Mouse (Mus musculus): ENCODE measurements around the gene Tigd3. TPM values are rescaled to one million over a fixed set of nuclear protein-coding genes. Genes with fewer than 3 reads are reported as not detected.

Tigd3 gene
- polyA plus RNA-seq, 1 experiment from 2014 or later = 16.4 TPM

DNA sequence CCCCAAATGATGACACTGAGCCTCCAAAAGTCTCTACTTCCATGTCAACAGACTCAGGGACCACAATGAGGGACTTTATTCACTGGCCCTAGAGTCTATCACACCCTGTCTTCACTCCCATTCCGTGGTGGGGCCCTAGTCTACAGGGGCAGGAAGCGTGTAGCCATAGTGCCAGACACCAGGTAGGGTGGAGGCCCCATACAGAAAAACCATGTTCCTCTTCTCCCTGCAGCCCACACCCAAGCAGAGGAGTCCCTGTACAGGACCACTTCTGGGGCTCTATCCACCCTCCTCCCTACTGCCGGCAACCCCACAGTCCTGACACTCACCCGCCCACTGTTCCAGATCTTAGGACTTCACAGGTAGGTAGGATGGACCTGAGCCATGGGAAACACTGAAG, 21.4 kb downstream of the Tigd3 start:
- no peak for ATAC-seq (replicated peaks)
- no peaks in the 10 kb centered on the region for H3K36me3 ChIP-seq (replicated peaks)
- H3K9ac ChIP-seq = no peak overlapping the region
- 94% methylated on average over 4 of the region's 4 CpGs for WGBS
- no peak overlapping the region for H3K4me2 ChIP-seq
- no peaks in the 10 kb centered on the region for H3K9me3 ChIP-seq
- H3K4me1 ChIP-seq = peaks cover 25% of the 10 kb centered on the region
- no peaks in the 10 kb centered on the region for H3K27me3 ChIP-seq (replicated peaks)
- no peak overlapping the region for H3K4me3 ChIP-seq
- H3K27ac ChIP-seq = no peak overlapping the region

GRCm38 (mm10) chr19:5871683-5872082, 22.3 kb downstream of the Tigd3 start:
- WGBS = 66% methylated on average over 6 of the region's 6 CpGs
- H3K9ac ChIP-seq = no peak overlapping the region
- no peak for ATAC-seq (replicated peaks)
- H3K4me3 ChIP-seq = no peak overlapping the region
- 0 out of 2 replicates have a peak overlapping the region, but pooled peaks have one; percentile 9 for H3K4me2 ChIP-seq
- H3K36me3 ChIP-seq (replicated peaks) = no peaks in the 10 kb centered on the region
- peaks cover 25% of the 10 kb centered on the region for H3K4me1 ChIP-seq
- no peaks in the 10 kb centered on the region for H3K27me3 ChIP-seq (replicated peaks)
- no peaks in the 10 kb centered on the region for H3K9me3 ChIP-seq
- no peak overlapping the region for H3K27ac ChIP-seq

- WGBS = 16% methylated on average over 7 of the region's 7 CpGs
- no peak overlapping the region for H3K4me3 ChIP-seq
- H3K4me1 ChIP-seq = peaks cover 25% of the 10 kb centered on the region
- H3K27ac ChIP-seq = peak overlapping the region; percentile 38; the same call in 1 of the 2 replicates
- no peaks in the 10 kb centered on the region for H3K27me3 ChIP-seq (replicated peaks)
- H3K9me3 ChIP-seq = no peaks in the 10 kb centered on the region
- H3K36me3 ChIP-seq (replicated peaks) = no peaks in the 10 kb centered on the region
- ATAC-seq (replicated peaks) = 0 out of 2 replicates have a peak, but pooled peaks have one; percentile 9
- 0 out of 2 replicates have a peak overlapping the region, but pooled peaks have one; percentile 9 for H3K4me2 ChIP-seq
- no peak overlapping the region for H3K9ac ChIP-seq
Measured at GRCm38 (mm10) chr19:5871273-5871672, 22.7 kb downstream of the Tigd3 start.

- no peak overlapping the region for H3K4me2 ChIP-seq
- H3K27ac ChIP-seq = no peak overlapping the region
- no peak overlapping the region for H3K4me3 ChIP-seq
- WGBS = 85% methylated on average over 6 of the region's 6 CpGs
- peaks cover 2% of the 10 kb centered on the region; the same call in 1 of the 2 replicates for H3K36me3 ChIP-seq (replicated peaks)
- H3K9ac ChIP-seq = no peak overlapping the region
- no peak for ATAC-seq (replicated peaks)
- H3K27me3 ChIP-seq (replicated peaks) = no peaks in the 10 kb centered on the region
- H3K9me3 ChIP-seq = no peaks in the 10 kb centered on the region
- peaks cover 6% of the 10 kb centered on the region; the same call in 1 of the 2 replicates for H3K4me1 ChIP-seq
Measured at GRCm38 (mm10) chr19:5868096-5868495, 25.9 kb downstream of the Tigd3 start.

DNA sequence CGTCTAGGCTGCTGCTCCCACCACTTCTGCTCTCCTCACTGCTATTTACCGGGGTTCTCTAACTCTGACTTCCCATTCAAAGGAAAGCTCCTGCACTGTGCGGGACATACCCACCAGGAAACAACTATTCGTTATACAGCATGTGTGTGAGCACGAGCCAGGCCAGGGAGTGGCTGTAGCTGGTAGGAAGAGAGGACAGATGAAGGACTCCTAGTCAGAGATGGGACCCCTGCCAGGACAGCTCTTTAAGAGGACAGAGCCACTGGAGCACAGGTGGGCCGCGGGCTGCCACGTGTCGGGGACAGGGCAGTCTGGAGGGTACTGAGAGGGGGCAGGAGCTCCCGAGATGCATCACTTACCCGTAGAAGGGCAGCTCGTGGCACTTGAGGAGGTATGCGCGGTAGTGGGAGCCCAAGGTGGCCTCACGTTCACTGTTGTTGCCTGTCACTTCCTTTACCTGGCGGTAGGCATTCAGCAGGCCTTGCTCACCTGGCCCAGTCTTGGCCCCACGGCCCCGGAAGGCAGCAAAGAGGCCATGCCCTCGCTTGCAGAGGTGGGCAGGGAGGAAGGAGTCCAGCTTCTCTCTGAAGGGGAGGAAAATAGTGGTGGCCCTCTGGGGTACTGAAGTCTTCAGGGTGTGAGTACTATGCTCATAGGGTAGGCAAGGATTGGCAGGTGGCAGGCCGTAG, 29.1 kb downstream of the Tigd3 start:
- H3K36me3 ChIP-seq (replicated peaks) = peaks cover 23% of the 10 kb centered on the region; the same call in 1 of the 2 replicates

GRCm38 (mm10) chr19:5863776-5864175, 30.2 kb downstream of the Tigd3 start:
- Histone ChIP-seq H3K9me3 (no peaks in the 10 kb centered on the region), H3K4me2 (no peak overlapping the region), H3K27me3 (replicated peaks) (no peaks in the 10 kb centered on the region), H3K9ac (no peak overlapping the region), H3K4me3 (no peak overlapping the region), H3K27ac (no peak overlapping the region), H3K36me3 (replicated peaks) (peaks cover 28% of the 10 kb centered on the region; the same call in 1 of the 2 replicates), H3K4me1 (no peaks in the 10 kb centered on the region)
- 93% methylated on average over 5 of the region's 5 CpGs for WGBS
- ATAC-seq (replicated peaks) = no peak

More for the DNA sequence above, 29.1 kb downstream of the Tigd3 start:
- no peaks in the 10 kb centered on the region for H3K9me3 ChIP-seq
- no peak overlapping the region for H3K27ac ChIP-seq
- no peak for ATAC-seq (replicated peaks)
- no peaks in the 10 kb centered on the region for H3K27me3 ChIP-seq (replicated peaks)
- 93% methylated on average over 20 of the region's 20 CpGs for WGBS
- H3K4me1 ChIP-seq = no peaks in the 10 kb centered on the region
- no peak overlapping the region for H3K4me2 ChIP-seq
- no peak overlapping the region for H3K4me3 ChIP-seq
- no peak overlapping the region for H3K9ac ChIP-seq

GRCm38 (mm10) chr19:5862335-5863085, 31.4 kb downstream of the Tigd3 start:
- no peak overlapping the region for H3K4me3 ChIP-seq
- no peak overlapping the region for H3K4me2 ChIP-seq
- H3K9ac ChIP-seq = no peak overlapping the region
- H3K27ac ChIP-seq = no peak overlapping the region
- peaks cover 32% of the 10 kb centered on the region; the same call in 1 of the 2 replicates for H3K36me3 ChIP-seq (replicated peaks)
- no peaks in the 10 kb centered on the region for H3K9me3 ChIP-seq
- no peak for ATAC-seq (replicated peaks)
- 96% methylated on average over 14 of the region's 14 CpGs for WGBS
- H3K4me1 ChIP-seq = no peaks in the 10 kb centered on the region
- no peaks in the 10 kb centered on the region for H3K27me3 ChIP-seq (replicated peaks)

- ATAC-seq (replicated peaks) = no peak
- no peak overlapping the region for H3K4me3 ChIP-seq
Measured at GRCm38 (mm10) chr19:5856604-5857003, 37.3 kb downstream of the Tigd3 start.

GRCm38 (mm10) chr19:5852035-5852722, 41.8 kb downstream of the Tigd3 start:
- no peak for ATAC-seq (replicated peaks)
- H3K27me3 ChIP-seq (replicated peaks) = no peaks in the 10 kb centered on the region
- no peak overlapping the region for H3K4me3 ChIP-seq
- H3K36me3 ChIP-seq (replicated peaks) = no peaks in the 10 kb centered on the region; the same call in 1 of the 2 replicates
- no peak overlapping the region for H3K9ac ChIP-seq
- H3K4me1 ChIP-seq = peaks cover 36% of the 10 kb centered on the region
- no peak overlapping the region for H3K4me2 ChIP-seq
- no peak overlapping the region for H3K27ac ChIP-seq
- WGBS = 93% methylated on average over 12 of the region's 12 CpGs
- H3K9me3 ChIP-seq = no peaks in the 10 kb centered on the region

More at GRCm38 (mm10) chr19:5856604-5857003, 37.3 kb downstream of the Tigd3 start:
- no peaks in the 10 kb centered on the region for H3K9me3 ChIP-seq
- H3K27me3 ChIP-seq (replicated peaks) = no peaks in the 10 kb centered on the region
- H3K4me1 ChIP-seq = peaks cover 3% of the 10 kb centered on the region
- 80% methylated on average over 9 of the region's 9 CpGs for WGBS
- H3K27ac ChIP-seq = no peak overlapping the region
- H3K9ac ChIP-seq = no peak overlapping the region
- no peak overlapping the region for H3K4me2 ChIP-seq
- H3K36me3 ChIP-seq (replicated peaks) = peaks cover 15% of the 10 kb centered on the region; the same call in 1 of the 2 replicates

DNA sequence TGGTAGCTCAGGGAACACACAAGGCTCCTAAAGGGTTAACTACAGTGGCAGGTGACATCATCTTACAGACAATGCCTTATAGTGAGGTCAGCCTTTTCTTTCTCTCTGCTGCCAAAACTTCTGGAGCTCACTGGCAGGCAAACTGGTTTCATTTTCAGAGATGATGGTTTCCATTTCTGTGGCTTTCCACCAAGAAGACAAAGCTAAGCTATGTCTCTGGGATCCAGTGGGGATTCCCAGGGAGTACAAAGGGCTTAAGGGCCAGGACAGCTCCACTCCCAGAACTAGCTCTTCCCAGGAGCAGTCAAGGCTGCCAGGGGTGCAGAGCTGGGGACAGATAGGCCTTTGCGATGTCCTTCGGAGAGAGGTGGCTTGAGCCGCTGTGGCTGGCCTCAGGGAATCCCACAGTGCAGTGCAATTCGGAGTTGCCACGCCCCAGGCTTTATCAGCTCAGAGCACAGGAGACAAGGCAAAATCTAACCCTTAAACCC, 42.4 kb downstream of the Tigd3 start:
- Histone ChIP-seq H3K4me1 (peaks cover 43% of the 10 kb centered on the region), H3K4me2 (no peak overlapping the region), H3K4me3 (no peak overlapping the region), H3K36me3 (replicated peaks) (no peaks in the 10 kb centered on the region; the same call in 1 of the 2 replicates), H3K27me3 (replicated peaks) (no peaks in the 10 kb centered on the region), H3K9ac (no peak overlapping the region), H3K9me3 (no peaks in the 10 kb centered on the region), H3K27ac (no peak overlapping the region)
- 61% methylated on average over 5 of the region's 5 CpGs for WGBS
- ATAC-seq (replicated peaks) = no peak

DNA sequence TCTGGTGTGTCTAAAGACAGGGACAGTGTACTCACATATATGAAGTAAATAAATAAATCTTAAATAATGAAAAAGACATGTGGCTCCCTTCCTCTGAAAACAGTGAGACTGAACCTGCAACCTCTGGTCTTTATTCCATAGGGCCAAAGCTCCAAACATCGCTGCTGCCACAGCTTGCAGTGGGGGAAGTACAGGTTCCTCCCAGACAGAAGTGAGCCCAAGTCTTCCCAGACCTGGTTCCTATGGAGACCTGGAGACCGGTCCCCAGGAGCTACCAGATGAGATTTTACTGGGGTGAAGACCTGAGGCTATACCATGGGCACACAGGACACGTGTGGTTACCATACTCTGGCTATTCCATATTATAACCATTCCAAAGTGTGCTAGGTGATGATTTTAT, 43.1 kb downstream of the Tigd3 start:
- Histone ChIP-seq H3K4me2 (no peak overlapping the region), H3K4me3 (no peak overlapping the region), H3K36me3 (replicated peaks) (no peaks in the 10 kb centered on the region; the same call in 1 of the 2 replicates), H3K9me3 (no peaks in the 10 kb centered on the region), H3K27me3 (replicated peaks) (no peaks in the 10 kb centered on the region), H3K27ac (no peak overlapping the region), H3K9ac (no peak overlapping the region), H3K4me1 (peaks cover 48% of the 10 kb centered on the region)
- no peak for ATAC-seq (replicated peaks)
- WGBS = 85% methylated on average over 3 of the region's 3 CpGs

Measured in midbrain, embryonic 15.5 days (tissue).